Mouse (Mus musculus): ENCODE data around the gene Mroh8. TPM values are rescaled to one million over a fixed set of nuclear protein-coding genes. Genes with fewer than 3 reads are reported as not detected.

Gene Mroh8
- polyA plus RNA-seq, 1 experiment: 1.3 TPM

DNA sequence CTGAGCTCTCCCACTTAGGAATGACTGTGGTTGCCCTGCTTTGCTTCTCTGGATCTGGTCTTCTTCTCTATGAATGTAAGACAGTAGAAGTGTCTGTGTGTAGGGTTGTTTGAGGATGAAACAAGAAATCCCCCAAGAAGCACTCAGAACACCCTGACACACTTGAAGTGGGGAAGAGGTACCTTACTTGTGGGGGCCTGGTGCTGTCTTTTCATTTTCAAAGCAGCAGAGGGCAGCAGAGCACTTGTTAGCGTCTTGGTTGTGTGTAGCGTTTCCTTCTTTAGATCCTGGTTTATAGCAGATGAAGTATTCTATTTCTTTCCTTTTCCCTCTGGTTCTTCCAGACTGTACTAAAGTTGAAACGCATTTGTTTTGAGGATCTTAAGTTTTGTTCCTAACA is 8.2 kb upstream of the Mroh8 start:
- Histone ChIP-seq H3K4me1 (ENCODE audit: control insufficient read depth, insufficient read depth, low read length) (peaks cover 2% of the 10 kb centered on the region; the same call in 1 of the 2 replicates), H3K4me3 (replicated peaks; ENCODE audit: insufficient read depth, low read depth, low read length) (no peak overlapping the region), H3K27ac (ENCODE audit: insufficient read depth, low read length) (no peak overlapping the region), H3K27me3 (ENCODE audit: control insufficient read depth, insufficient read depth, low read length) (no peaks in the 10 kb centered on the region)
- TF ChIP-seq CTCF (IDR thresholded peaks at IDR 0.05; ENCODE audit: borderline replicate concordance, insufficient read depth, low read depth, low read length): peak; percentile 68
- no peak for TF ChIP-seq POLR2A (IDR thresholded peaks at IDR 0.05; ENCODE audit: borderline replicate concordance, insufficient read depth, low read length)
- peak; percentile 40 to 43 for DNase-seq
- 12% methylated on average over 3 of the region's 3 CpGs for WGBS

DNA sequence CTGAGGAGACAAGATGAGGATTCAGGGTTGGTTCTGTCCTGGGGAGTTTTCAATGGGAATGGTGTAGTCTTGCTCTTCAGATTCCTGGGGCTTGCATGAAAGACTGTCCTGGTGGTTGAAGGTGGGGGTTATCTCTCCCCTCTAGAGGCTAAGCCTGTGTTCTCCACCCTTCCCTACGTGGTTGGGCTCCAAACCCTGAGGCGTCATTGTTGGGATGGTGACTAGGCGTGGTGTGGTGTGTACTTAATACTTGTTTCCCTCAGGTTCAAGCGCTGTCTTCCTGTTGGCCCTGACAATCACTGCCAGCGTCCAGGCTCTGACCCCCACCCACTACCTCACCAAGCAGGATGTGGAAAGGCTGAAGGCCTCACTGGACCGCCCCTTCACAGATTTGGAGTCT is 4.0 kb upstream of the Mroh8 start:
- 91% methylated on average over 6 of the region's 6 CpGs for WGBS
- DNase-seq: no peak
- TF ChIP-seq POLR2A (IDR thresholded peaks at IDR 0.05; ENCODE audit: borderline replicate concordance, insufficient read depth, low read length) (no peak), CTCF (IDR thresholded peaks at IDR 0.05; ENCODE audit: borderline replicate concordance, insufficient read depth, low read depth, low read length) (no peak)

DNA sequence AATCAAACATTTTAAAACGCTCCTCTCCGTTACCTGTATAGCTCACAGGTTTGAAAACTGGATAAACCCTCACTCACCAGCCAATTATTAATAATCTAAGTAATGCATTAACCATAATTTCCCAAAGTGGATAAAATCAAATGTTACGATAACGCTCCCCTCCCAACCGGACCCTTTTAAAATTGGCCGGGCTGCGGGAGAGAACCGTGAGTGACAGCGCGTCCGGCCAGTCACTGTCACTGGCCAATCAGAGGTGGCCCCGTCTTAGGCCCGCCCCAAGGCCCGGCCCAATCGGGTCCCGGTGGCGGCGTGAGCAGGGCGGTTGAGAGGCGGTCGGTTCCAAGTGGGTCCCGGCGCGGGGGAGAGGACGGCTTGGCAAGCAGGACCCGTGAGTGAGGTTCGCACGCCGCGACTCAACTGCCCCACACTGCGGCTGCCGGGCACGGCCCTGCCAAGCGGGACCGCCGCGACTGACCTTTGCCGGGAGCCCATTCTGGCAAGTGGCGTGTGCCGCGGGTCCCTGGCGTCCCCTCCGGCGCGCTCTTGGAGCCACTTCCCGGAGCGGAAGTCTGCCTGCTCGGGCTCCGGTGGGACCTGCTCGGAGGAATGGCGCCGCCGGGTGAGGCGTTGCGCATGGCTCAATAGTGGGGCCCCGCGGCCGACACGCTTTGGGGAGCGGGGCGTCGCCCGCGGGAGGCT is 483 bp downstream of the Mroh8 start, which contains the start of gene Rpn2:
TSS of gene Rpn2 (plus strand) at position 301 of the 699 bp plus-strand sequence.
- peak within 1 kb of the TSS; percentile 53 for H3K4me3 ChIP-seq (replicated peaks; ENCODE audit: insufficient read depth, low read depth, low read length)
- no peaks in the 10 kb centered on the region for H3K27me3 ChIP-seq (ENCODE audit: control insufficient read depth, insufficient read depth, low read length)
- WGBS: under 1% methylated on average over 63 of the region's 64 CpGs
- DNase-seq: peak; percentile 98
- TF ChIP-seq POLR2A (IDR thresholded peaks at IDR 0.05; ENCODE audit: borderline replicate concordance, insufficient read depth, low read length) (peak; percentile 50; the same call in 1 of the 2 replicates), CTCF (IDR thresholded peaks at IDR 0.05; ENCODE audit: borderline replicate concordance, insufficient read depth, low read depth, low read length) (no peak)
- no peaks in the 10 kb centered on the region; the same call in none of the 2 replicates for H3K4me1 ChIP-seq (ENCODE audit: control insufficient read depth, insufficient read depth, low read length)
- H3K27ac ChIP-seq (ENCODE audit: insufficient read depth, low read length): peak within 1 kb of the TSS; percentile 72

More for the DNA sequence above, 4.0 kb upstream of the Mroh8 start:
- Histone ChIP-seq H3K4me1 (ENCODE audit: control insufficient read depth, insufficient read depth, low read length) (peaks cover 2% of the 10 kb centered on the region), H3K27me3 (ENCODE audit: control insufficient read depth, insufficient read depth, low read length) (no peaks in the 10 kb centered on the region), H3K4me3 (replicated peaks; ENCODE audit: insufficient read depth, low read depth, low read length) (no peak overlapping the region), H3K27ac (ENCODE audit: insufficient read depth, low read length) (no peak overlapping the region)

DNA sequence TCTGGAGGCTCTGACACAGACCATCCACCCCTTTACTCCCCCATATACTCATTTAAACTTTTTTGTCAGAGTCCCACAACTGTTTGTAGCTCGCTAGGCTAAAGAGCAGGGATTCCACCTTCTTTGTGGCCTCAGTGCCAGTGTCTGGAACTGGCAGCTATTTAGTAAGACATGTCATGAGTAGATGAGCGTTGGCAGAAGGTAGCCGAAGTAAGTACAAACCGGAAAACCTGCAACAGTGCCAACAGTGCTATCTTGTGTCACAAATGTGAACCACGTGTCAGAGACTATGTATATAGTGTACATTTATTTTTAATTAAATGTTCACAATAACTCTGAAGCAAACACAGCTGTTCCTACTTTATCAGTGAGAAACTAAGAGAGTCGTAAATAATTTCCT is 15.5 kb downstream of the Mroh8 start:
- 47% methylated on average over 6 of the region's 6 CpGs for WGBS
- H3K27me3 ChIP-seq (ENCODE audit: control insufficient read depth, insufficient read depth, low read length): no peaks in the 10 kb centered on the region
- H3K4me3 ChIP-seq (replicated peaks; ENCODE audit: insufficient read depth, low read depth, low read length): no peak overlapping the region
- DNase-seq: no peak
- H3K4me1 ChIP-seq (ENCODE audit: control insufficient read depth, insufficient read depth, low read length): no peaks in the 10 kb centered on the region
- TF ChIP-seq CTCF (IDR thresholded peaks at IDR 0.05; ENCODE audit: borderline replicate concordance, insufficient read depth, low read depth, low read length) (no peak), POLR2A (IDR thresholded peaks at IDR 0.05; ENCODE audit: borderline replicate concordance, insufficient read depth, low read length) (no peak)
- H3K27ac ChIP-seq (ENCODE audit: insufficient read depth, low read length): no peak overlapping the region

DNA sequence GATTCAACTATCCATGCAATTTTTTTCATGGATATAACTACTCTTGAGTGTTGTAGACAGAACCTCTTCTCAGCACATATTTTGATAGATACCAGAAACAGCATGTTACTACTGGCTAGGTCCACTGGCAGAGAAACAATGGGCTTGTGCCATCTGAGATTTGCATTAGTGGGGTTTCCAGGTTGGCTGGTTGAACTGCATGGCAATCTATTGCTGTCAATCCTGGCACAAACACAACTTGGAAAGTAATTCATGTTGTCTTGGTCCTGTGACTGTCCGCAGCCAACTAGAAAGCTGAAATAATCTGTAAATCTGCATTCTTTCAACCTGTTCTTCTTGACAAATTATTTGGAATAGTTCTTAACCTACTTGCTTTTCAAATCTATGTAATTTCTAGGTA is 16.2 kb downstream of the Mroh8 start:
- Histone ChIP-seq H3K27me3 (ENCODE audit: control insufficient read depth, insufficient read depth, low read length) (no peaks in the 10 kb centered on the region), H3K4me3 (replicated peaks; ENCODE audit: insufficient read depth, low read depth, low read length) (no peak overlapping the region), H3K27ac (ENCODE audit: insufficient read depth, low read length) (no peak overlapping the region), H3K4me1 (ENCODE audit: control insufficient read depth, insufficient read depth, low read length) (no peaks in the 10 kb centered on the region)
- TF ChIP-seq POLR2A (IDR thresholded peaks at IDR 0.05; ENCODE audit: borderline replicate concordance, insufficient read depth, low read length) (no peak), CTCF (IDR thresholded peaks at IDR 0.05; ENCODE audit: borderline replicate concordance, insufficient read depth, low read depth, low read length) (no peak)
- DNase-seq: no peak
- 37% methylated on average over 1 of the region's 1 CpGs for WGBS

DNA sequence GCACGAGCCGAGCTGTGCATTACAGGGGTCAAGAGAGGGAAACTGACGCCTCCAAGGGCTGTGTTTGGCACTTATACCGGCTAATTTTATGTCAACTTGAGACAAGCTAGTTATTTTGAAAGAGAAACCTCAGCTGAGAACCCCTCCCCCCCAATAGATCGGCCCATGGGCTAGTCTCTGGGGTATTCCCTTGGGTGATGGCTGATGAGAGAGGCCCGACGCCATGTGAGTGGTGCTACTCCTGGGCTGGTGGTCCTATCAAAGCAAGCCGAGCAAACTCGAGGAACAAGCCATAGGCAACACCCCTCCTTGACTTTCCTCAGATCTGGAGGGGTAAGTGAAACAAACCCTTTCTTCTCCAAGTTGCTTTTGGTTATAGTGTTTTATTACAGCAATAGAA is 16.8 kb downstream of the Mroh8 start:
- no peak for TF ChIP-seq POLR2A (IDR thresholded peaks at IDR 0.05; ENCODE audit: borderline replicate concordance, insufficient read depth, low read length)
- no peak for TF ChIP-seq CTCF (IDR thresholded peaks at IDR 0.05; ENCODE audit: borderline replicate concordance, insufficient read depth, low read depth, low read length)
- no peak overlapping the region for H3K27ac ChIP-seq (ENCODE audit: insufficient read depth, low read length)
- H3K4me3 ChIP-seq (replicated peaks; ENCODE audit: insufficient read depth, low read depth, low read length): no peak overlapping the region
- DNase-seq: no peak
- WGBS: 60% methylated on average over 9 of the region's 9 CpGs
- no peaks in the 10 kb centered on the region for H3K4me1 ChIP-seq (ENCODE audit: control insufficient read depth, insufficient read depth, low read length)
- H3K27me3 ChIP-seq (ENCODE audit: control insufficient read depth, insufficient read depth, low read length): no peaks in the 10 kb centered on the region

DNA sequence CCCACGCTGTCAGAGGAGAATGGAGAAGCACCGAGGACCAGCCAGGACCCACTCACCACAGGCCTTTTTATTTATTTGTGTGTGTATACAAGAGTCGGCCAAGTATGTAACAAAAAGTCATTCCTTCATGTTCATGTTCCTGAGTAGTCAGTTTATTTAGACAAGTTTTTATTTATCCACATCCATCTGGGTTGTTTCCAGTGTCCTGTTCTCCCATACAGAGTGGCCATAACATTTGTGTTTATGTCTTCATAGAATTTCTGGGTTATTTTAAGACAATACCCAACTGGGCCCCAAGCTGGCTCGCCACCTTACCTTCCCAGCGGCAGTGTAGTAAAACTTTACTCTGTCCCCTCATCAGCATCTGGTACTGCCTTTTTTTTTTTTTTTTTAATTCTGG is 17.4 kb downstream of the Mroh8 start:
- Histone ChIP-seq H3K27me3 (ENCODE audit: control insufficient read depth, insufficient read depth, low read length) (no peaks in the 10 kb centered on the region), H3K4me3 (replicated peaks; ENCODE audit: insufficient read depth, low read depth, low read length) (no peak overlapping the region), H3K4me1 (ENCODE audit: control insufficient read depth, insufficient read depth, low read length) (no peaks in the 10 kb centered on the region), H3K27ac (ENCODE audit: insufficient read depth, low read length) (no peak overlapping the region)
- TF ChIP-seq CTCF (IDR thresholded peaks at IDR 0.05; ENCODE audit: borderline replicate concordance, insufficient read depth, low read depth, low read length) (no peak), POLR2A (IDR thresholded peaks at IDR 0.05; ENCODE audit: borderline replicate concordance, insufficient read depth, low read length) (no peak)
- DNase-seq: no peak
- WGBS: 90% methylated on average over 5 of the region's 5 CpGs

DNA sequence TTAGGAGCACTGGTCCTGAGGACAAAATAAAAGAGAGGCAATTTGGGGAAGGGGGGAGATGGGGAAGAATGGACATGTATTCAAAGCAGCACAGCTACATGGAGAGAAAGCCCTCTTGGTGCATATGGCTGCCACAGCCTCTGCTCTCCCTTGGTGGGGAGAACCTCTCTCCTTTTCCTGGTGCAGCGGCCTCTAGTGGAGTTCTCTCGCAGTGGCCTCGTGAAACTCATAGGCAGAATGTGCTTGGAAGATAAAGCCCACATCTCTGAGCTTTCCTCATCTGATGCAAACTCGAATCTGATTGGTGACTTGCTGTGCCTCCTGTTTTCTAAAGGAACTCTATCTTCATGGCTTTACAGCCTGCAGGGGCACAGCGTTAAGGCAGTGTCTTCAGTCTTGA is 19.6 kb downstream of the Mroh8 start:
- peak; percentile 23 to 45 for DNase-seq
- H3K27ac ChIP-seq (ENCODE audit: insufficient read depth, low read length): no peak overlapping the region

More for the DNA sequence above, 19.6 kb downstream of the Mroh8 start:
- H3K4me1 ChIP-seq (ENCODE audit: control insufficient read depth, insufficient read depth, low read length): no peaks in the 10 kb centered on the region
- no peak overlapping the region for H3K4me3 ChIP-seq (replicated peaks; ENCODE audit: insufficient read depth, low read depth, low read length)
- WGBS: 6% methylated on average over 5 of the region's 5 CpGs
- TF ChIP-seq POLR2A (IDR thresholded peaks at IDR 0.05; ENCODE audit: borderline replicate concordance, insufficient read depth, low read length) (no peak), CTCF (IDR thresholded peaks at IDR 0.05; ENCODE audit: borderline replicate concordance, insufficient read depth, low read depth, low read length) (peak; percentile 62)
- no peaks in the 10 kb centered on the region; the same call in 1 of the 2 replicates for H3K27me3 ChIP-seq (ENCODE audit: control insufficient read depth, insufficient read depth, low read length)
